Mouse (Mus musculus) neural tube, embryonic 15.5 days (tissue): Measurements from ENCODE around the gene Ank3. TPM values are rescaled to one million over a fixed set of nuclear protein-coding genes. Genes with fewer than 3 reads are reported as not detected.

Experiments
- ATAC-seq: fragments of 200-750 bp; cut with Nextera tagmentation; 2 replicates; pipeline ENCODE4 v1.8.0; 2017; ENCODE audit warnings: mild to moderate bottlenecking, moderate TSS enrichment, moderate library complexity; ENCODE audit not compliant: low FRiP score
- H3K27ac ChIP-seq: fragments of 300-500 bp; sonication (generic); replicated peaks from 2 replicates; pipeline ENCODE4 v1.5.1; 2015; ENCODE audit warnings: mild to moderate bottlenecking, inconsistent platforms
- H3K27me3 ChIP-seq: fragments of 300-500 bp; sonication (generic); replicated peaks from 2 replicates; pipeline ENCODE4 v1.6.1; 2015; ENCODE audit warnings: inconsistent platforms
- H3K36me3 ChIP-seq: fragments of 300-500 bp; sonication (generic); 2 replicates; pipeline ENCODE4 v1.6.1; 2015; ENCODE audit warnings: inconsistent platforms
- H3K4me1 ChIP-seq: fragments of 300-500 bp; sonication (generic); 2 replicates; pipeline ENCODE4 v1.6.1; 2015; ENCODE audit warnings: inconsistent platforms
- H3K4me2 ChIP-seq: fragments of 300-500 bp; sonication (generic); 2 replicates; pipeline ENCODE4 v1.6.1; 2015; ENCODE audit warnings: inconsistent platforms, mild to moderate bottlenecking, moderate library complexity
- H3K4me3 ChIP-seq: fragments of 300-500 bp; sonication (generic); replicated peaks from 2 replicates; pipeline ENCODE4 v1.5.1; 2015; ENCODE audit warnings: mild to moderate bottlenecking, inconsistent platforms
- H3K9ac ChIP-seq: fragments of 300-500 bp; sonication (generic); replicated peaks from 2 replicates; pipeline ENCODE4 v1.6.1; 2015; ENCODE audit warnings: mild to moderate bottlenecking, inconsistent platforms
- H3K9me3 ChIP-seq: fragments of 300-500 bp; sonication (generic); replicated peaks from 2 replicates; pipeline ENCODE4 v1.6.1; 2016; ENCODE audit warnings: inconsistent platforms
- WGBS: fragments of 180-500 bp; shearing (Covaris S2); methylation state at CpG from one replicate; pipeline ENCODE4 v1.1.7; 2015; ENCODE audit warnings: mixed read lengths; 5-methylcytosine and 5-hydroxymethylcytosine counted together
- polyA plus RNA-seq: library from polyadenylated mRNA; unstranded; fragments of >200 nt; fragmentation: Nextera tagmentation; extraction: Ambion mirVana; gene quantifications from 2 replicates; pipeline ENCODE4 v1.2.1, GENCODE M21; 2015

Ank3 gene
- polyA plus RNA-seq, 1 experiment from 2014 or later: 89.5 TPM

DNA sequence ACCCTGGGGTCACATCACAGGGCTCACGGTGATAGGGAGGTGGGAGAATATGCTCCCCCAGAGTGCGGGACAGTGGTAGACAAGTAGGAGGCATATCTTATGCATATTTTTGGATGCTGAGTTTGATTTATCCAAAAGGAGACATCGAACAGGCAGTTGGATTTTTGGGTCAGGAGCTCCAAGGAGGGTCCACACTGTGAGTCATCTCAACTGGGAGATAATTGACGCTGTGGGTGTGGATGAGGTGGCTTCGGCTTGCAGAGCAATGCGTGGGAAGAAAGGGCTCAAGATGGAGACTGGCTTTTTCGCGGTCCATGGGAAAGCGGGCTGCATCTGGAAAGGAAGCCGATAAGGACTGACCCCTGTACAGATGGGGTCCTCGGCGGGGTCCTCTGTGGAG is 290.5 kb downstream of the Ank3 start:
- ATAC-seq: no peak

DNA sequence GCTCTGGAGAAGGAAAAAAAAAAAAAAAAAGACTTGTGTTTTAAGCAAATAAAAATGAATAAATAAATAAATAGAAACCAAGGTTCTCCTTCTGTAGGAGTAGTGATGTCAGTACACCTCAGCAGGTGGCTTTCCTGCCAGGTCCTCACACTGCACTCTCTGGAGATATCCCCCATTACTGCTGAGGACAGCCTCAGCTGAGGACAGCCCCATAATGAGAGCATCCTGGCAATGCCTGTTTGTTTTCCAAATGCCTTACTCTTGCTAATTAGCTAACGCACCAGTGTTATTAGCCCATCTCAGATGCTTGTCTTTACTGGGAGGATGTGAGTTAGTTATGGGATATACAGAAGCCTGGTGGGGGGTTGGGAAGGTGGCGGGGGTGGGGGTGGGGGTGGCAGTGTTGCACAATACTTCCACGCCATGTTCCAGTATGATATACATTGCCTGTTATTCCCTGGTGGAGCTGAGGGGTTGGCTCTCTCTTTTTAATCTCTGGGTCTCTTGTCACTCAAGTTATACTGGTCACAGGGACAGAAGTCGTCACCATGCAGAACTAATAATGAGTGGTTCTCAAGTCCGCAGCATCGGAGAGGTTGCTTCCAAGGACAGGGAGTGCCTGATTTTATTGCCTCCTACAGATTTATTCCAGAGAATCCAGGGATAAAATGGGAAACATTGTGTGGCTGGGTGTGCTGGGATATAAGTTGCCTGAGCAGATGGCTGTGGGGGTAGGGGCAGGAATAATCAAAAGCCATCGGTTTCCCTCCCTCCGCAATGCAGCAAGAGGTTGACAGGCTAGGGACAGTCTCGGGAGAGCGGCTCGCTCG is 291.8 kb downstream of the Ank3 start:
- Histone ChIP-seq H3K27me3 (no peaks in the 10 kb centered on the region), H3K4me1 (peaks cover 21% of the 10 kb centered on the region), H3K4me2 (peak overlapping the region; percentile 47), H3K36me3 (no peaks in the 10 kb centered on the region), H3K27ac (peak overlapping the region; percentile 73), H3K4me3 (no peak overlapping the region), H3K9me3 (no peaks in the 10 kb centered on the region), H3K9ac (peak overlapping the region; percentile 26; the same call in 1 of the 2 replicates)
- ATAC-seq: peak; percentile 62
- WGBS: 4% methylated on average over 12 of the region's 12 CpGs

More for the DNA sequence above, 290.5 kb downstream of the Ank3 start:
- Histone ChIP-seq H3K4me2 (no peak overlapping the region), H3K4me3 (no peak overlapping the region), H3K4me1 (peaks cover 21% of the 10 kb centered on the region), H3K27me3 (no peaks in the 10 kb centered on the region), H3K36me3 (no peaks in the 10 kb centered on the region), H3K9me3 (no peaks in the 10 kb centered on the region), H3K9ac (no peak overlapping the region), H3K27ac (no peak overlapping the region)
- 89% methylated on average over 12 of the region's 12 CpGs for WGBS

DNA sequence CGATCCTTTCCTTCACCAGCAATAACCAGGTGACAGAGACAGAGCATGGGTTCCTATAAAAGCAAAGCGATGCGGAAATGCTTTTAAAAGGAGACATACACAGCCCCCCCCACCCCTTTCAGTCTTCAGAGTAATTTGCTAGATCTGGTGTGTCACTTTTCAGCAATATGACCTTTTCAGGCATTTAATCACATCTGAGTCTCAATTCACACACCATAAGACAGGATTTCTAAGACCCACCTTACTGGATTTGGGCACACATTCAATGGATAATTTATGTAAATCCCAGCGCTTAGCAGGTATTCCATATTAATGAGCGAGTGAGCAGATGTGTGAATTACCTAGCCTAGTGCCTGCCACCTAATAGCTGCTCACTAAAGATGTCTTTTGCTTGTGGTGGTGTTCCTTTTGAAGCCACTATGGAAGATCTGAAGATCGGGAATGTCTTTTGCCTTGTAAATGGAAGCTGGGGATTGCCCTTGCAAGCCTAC is 292.4 kb downstream of the Ank3 start:
- Histone ChIP-seq H3K36me3 (no peaks in the 10 kb centered on the region), H3K27me3 (no peaks in the 10 kb centered on the region), H3K4me2 (peak overlapping the region; percentile 47), H3K9me3 (no peaks in the 10 kb centered on the region), H3K9ac (peak overlapping the region; percentile 26; the same call in 1 of the 2 replicates), H3K4me3 (no peak overlapping the region), H3K4me1 (peaks cover 25% of the 10 kb centered on the region), H3K27ac (peak overlapping the region; percentile 73)
- WGBS: 17% methylated on average over 6 of the region's 6 CpGs
- no peak for ATAC-seq

DNA sequence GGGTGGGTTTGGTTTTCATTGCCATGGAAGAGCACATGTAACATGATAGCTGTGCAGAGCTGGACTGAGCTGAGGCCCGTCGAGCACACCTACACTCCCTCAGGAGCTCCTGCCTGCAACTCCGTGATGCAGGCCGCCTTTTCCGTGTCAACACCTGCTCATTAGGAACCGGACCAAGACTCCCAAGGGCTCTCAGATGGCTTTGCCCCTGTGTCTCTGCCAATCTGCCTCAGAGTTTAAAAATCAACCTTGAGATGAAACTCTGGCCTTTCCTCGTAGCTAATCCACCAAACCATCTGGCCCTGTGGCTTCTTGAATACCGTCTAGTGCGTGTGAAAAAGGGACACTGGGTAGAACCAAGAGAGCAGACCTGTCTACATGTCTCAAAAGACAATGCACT is 297.4 kb downstream of the Ank3 start:
- H3K27me3 ChIP-seq: no peaks in the 10 kb centered on the region
- 68% methylated on average over 9 of the region's 9 CpGs for WGBS
- no peak overlapping the region for H3K4me2 ChIP-seq
- H3K9me3 ChIP-seq: no peaks in the 10 kb centered on the region
- H3K4me1 ChIP-seq: peaks cover 14% of the 10 kb centered on the region
- no peak overlapping the region for H3K9ac ChIP-seq
- no peak overlapping the region for H3K4me3 ChIP-seq
- no peak overlapping the region for H3K27ac ChIP-seq
- no peak for ATAC-seq
- H3K36me3 ChIP-seq: no peaks in the 10 kb centered on the region

DNA sequence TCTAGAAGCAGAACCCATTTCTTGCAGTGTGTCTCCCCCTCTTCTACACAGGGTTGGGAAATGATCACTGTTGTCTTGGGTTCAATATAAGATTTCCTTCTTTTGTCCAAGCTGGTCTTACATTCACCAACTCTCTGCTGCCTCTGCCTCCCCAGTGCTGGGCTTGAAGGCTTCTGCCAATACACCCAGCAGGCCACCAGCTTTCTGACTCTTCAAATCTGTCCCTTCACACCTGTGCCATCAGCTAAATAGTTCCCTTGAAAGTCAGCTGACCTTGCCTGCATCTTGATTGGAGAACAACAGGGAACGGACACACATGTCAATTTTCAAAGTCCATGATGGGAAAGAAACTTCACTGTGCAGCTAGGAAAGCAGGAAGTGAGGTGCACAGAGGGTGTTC is 300.1 kb downstream of the Ank3 start:
- no peaks in the 10 kb centered on the region for H3K27me3 ChIP-seq
- no peak overlapping the region for H3K27ac ChIP-seq
- WGBS: 82% methylated on average over 1 of the region's 1 CpGs
- H3K9ac ChIP-seq: no peak overlapping the region
- peaks cover 14% of the 10 kb centered on the region for H3K4me1 ChIP-seq
- no peaks in the 10 kb centered on the region for H3K36me3 ChIP-seq
- H3K9me3 ChIP-seq: no peaks in the 10 kb centered on the region
- ATAC-seq: no peak
- no peak overlapping the region for H3K4me2 ChIP-seq
- no peak overlapping the region for H3K4me3 ChIP-seq

DNA sequence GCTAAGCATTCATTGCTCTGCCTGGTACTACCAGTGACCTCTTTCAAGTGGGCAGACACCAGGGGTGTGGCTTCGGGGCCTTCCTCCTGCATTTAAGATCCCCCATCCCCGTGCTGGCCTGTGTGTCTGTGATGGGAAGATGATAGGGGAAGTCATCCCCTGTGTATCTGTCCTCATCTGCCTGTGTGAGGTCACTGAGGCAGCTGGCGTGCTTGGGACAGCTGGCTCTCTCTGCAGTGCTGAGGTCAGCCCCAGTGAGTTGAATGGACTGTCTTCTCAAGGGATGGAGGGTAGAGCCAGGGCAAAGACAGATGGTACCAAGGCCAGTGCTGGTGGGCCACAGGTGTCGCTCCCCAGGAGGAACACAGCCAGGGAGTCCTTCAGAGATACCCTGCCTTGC is 302.7 kb downstream of the Ank3 start:
- Histone ChIP-seq H3K4me2 (no peak overlapping the region), H3K4me3 (no peak overlapping the region), H3K9ac (no peak overlapping the region), H3K27me3 (no peaks in the 10 kb centered on the region), H3K27ac (no peak overlapping the region), H3K4me1 (peaks cover 23% of the 10 kb centered on the region), H3K36me3 (no peaks in the 10 kb centered on the region), H3K9me3 (no peaks in the 10 kb centered on the region)
- no peak for ATAC-seq
- WGBS: 49% methylated on average over 4 of the region's 4 CpGs

DNA sequence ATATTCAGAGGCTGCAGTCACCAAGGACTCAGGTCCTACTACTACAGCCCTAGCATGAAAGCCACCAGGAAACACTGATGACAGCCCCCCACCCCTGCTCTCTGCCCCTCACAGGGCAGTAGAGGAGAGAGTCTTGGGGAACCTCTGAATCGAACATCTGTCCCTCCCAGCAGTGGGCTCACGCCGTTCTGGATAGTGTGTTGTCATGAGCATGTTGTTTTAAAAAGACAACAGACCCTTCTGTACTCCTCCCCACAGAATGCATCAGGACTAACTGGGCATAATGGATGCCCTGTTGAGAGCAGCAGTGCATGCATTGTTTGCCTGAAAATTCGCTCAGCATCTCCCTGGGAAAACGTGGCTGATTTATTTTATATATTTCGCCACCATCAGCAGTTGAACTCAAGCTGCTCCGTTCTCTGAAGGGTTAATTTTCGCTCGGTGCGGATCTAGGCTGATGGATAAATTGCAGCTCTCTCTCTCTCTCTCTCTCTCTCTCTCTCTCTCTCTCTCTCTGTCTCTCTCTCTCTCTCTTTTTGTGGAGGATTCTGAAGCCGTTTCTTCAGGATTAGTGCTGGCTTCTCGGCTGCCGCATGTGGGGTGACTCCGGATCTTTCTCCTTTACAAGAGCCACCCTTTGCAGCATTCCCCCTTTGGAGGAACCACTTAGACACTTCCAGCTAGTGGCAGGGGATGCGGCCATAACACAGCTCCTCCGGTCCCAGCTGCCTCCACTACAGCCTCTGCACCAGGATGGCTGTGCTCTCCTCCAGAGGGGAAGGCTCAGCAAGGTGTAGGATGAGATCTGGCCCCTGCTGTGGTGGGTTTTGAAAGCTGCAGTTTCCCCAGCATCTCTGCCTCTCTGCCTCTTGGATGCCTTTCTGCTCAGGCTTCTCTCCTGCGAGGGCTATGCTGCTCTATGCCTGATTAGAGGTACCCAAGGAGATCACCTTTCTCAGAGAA is 307.5 kb downstream of the Ank3 start:
- Histone ChIP-seq H3K36me3 (no peaks in the 10 kb centered on the region), H3K4me1 (peaks cover 64% of the 10 kb centered on the region), H3K27me3 (no peaks in the 10 kb centered on the region), H3K9me3 (no peaks in the 10 kb centered on the region), H3K27ac (peak overlapping the region; percentile 91), H3K9ac (peak overlapping the region; percentile 59), H3K4me2 (peak overlapping the region; percentile 62), H3K4me3 (peak overlapping the region; percentile 45)
- peak; percentile 66 for ATAC-seq
- WGBS: 3% methylated on average over 17 of the region's 17 CpGs

DNA sequence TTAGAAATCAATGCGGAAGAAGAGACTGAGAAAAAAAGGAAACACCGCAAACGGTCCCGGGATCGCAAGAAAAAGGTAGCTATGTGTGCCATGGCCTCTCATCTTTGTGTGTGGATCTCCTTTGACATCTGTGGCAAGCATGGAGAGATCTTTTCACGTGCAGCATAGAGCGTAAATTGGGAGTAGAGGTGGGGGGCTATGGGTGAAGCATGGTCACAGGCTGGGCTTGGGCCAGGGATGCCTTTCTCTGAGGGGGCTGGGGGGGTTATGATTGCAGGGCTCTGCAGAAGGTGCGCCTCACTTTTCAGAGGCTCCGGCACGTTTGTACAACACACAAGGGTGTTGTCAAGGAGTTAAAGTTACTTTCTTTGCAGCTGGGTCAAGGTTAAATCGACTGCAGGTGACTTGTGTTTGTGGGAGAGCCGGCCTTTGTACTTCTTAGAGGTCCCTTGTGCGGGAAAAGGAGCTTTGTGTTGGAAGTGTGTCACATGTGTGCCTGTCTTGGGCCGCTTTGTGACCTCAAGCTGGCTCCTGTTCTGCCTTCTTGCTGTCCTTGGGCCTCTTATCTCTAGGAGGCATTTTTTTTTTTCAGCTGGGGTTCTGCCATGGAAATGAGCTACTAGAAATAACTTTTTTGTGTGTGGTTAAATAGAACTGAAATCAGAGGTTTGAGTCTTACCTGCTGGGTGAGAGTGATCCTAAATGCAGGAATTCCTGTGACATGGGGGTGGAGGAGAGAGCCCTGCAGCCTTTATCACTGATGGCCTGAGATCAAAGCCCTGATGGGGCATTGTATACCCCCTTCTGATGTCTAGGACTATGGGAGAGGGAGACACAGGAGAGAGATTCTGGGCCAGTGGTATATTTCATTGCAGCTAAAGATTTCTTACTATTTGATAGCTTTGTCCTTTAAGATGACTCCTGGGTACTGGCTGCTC is 308.5 kb downstream of the Ank3 start:
- H3K36me3 ChIP-seq: no peaks in the 10 kb centered on the region
- H3K27me3 ChIP-seq: no peaks in the 10 kb centered on the region
- WGBS: 13% methylated on average over 14 of the region's 14 CpGs
- H3K9me3 ChIP-seq: no peaks in the 10 kb centered on the region
- H3K27ac ChIP-seq: peak overlapping the region; percentile 91
- H3K4me2 ChIP-seq: peak overlapping the region; percentile 62
- peak overlapping the region; percentile 59 for H3K9ac ChIP-seq
- H3K4me1 ChIP-seq: peaks cover 69% of the 10 kb centered on the region
- H3K4me3 ChIP-seq: peak overlapping the region; percentile 45
- no peak for ATAC-seq

DNA sequence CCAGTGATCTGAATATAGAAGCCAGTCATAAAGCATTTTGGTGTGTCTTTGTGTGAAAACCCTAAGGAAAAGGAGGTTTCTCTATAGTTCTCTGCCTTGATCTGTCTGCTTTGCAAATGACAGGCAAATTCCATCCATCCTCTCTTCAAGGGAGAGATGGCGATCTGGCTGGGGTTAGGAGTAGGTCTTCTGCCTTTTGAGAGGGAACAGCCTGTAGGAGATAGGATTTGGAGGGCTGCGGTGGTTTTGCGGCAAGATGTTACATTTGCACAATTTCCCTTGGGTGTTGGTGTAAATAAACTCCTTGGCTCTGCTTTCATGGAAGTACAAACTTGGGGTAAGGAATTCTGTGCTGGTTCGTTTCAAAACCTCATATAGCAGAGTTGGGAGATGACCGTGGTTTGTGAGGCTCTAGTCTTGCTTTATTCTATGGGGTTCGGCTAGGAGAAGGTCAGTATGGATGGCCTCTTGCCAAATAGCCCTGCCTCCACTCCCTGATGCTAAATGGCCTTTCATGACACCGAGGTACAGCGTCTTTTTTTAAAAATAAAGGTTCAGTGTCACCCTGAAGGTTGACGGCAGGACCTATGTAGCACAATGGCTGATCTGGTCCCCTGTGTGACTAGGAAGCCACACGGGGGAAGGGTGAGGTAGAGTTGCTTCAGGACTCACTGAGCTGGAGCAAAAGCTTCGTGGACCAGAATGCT is 309.4 kb downstream of the Ank3 start:
- Histone ChIP-seq H3K27ac (peak overlapping the region; percentile 91), H3K4me1 (peaks cover 78% of the 10 kb centered on the region), H3K9me3 (no peaks in the 10 kb centered on the region), H3K9ac (peak overlapping the region; percentile 59), H3K27me3 (no peaks in the 10 kb centered on the region), H3K4me2 (peak overlapping the region; percentile 62), H3K36me3 (no peaks in the 10 kb centered on the region), H3K4me3 (peak overlapping the region; percentile 45)
- WGBS: 33% methylated on average over 11 of the region's 11 CpGs
- no peak for ATAC-seq

DNA sequence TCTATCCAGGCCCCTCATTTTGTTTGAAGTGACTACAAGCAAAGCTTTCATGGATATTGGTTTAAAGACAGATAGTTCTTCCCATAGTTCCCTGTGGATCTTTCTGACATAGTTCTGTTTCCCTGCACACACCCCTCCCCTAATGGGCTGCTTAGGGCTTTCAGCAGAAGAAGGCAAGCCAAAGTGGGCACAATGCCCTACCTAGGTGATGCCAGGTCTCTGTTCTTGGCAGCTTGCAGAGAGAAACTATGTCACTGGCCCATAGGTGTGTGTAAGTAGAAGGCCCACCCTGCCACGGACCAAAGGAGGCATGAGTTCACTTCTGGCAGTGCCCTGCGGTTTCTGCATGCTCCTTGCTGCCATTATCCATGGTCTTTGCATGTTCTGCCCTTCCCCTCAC is 311.1 kb downstream of the Ank3 start:
- H3K27ac ChIP-seq: no peak overlapping the region
- H3K36me3 ChIP-seq: no peaks in the 10 kb centered on the region
- peak overlapping the region; percentile 62 for H3K4me2 ChIP-seq
- ATAC-seq: no peak
- 86% methylated on average over 2 of the region's 2 CpGs for WGBS
- no peaks in the 10 kb centered on the region for H3K9me3 ChIP-seq
- peaks cover 79% of the 10 kb centered on the region for H3K4me1 ChIP-seq
- no peak overlapping the region for H3K9ac ChIP-seq
- no peak overlapping the region for H3K4me3 ChIP-seq
- H3K27me3 ChIP-seq: no peaks in the 10 kb centered on the region
